ENCODE assay signal across 9 mouse cellular contexts in genomic region chr15:82106953-82107555, GRCm38 (mm10). TPM values are rescaled to one million over a fixed set of nuclear protein-coding genes. Genes with fewer than 3 reads are reported as not detected.
DNase-seq lines count a peak whose midpoint lies in the region; ATAC-seq and TF ChIP-seq lines count a peak whose summit lies in the region.
"Had no signal": no experiment of that assay in that cellular context is flagged by ENCODE, and none has a peak within 500 bp of the region (broad histone marks: within the 10 kb centered on the region; RNA-seq: fewer than 3 reads in every experiment).

No protein-coding gene starts in this region.

- no peak for ATAC-seq in hindbrain, postnatal 0 days
- no peak for ATAC-seq in hindbrain, embryonic 14.5 days (ENCODE audit: low FRiP score)
- ATAC-seq in inflammation-experienced regulatory T-cells, adult 6 months: no peak

- no peaks in the 10 kb centered on the region for H3K36me3 ChIP-seq in hindbrain, postnatal 0 days (ENCODE audit: insufficient read depth, low read length)
- H3K36me3 ChIP-seq in hindbrain, embryonic 14.5 days (replicated peaks; ENCODE audit: control insufficient read depth, insufficient read depth): no peaks in the 10 kb centered on the region
- H3K36me3 ChIP-seq: heart, embryonic 13.5 days had no signal

- peak; percentile 73 for TF ChIP-seq CTCF in hindbrain, postnatal 0 days (IDR thresholded peaks at IDR 0.05; ENCODE audit: low read depth)
- peak; percentile 82 for TF ChIP-seq CTCF in layer of hippocampus, adult 2 months (conservative IDR thresholded peaks at IDR 0.05)

- no peaks in the 10 kb centered on the region for H3K4me1 ChIP-seq in hindbrain, postnatal 0 days (ENCODE audit: insufficient read depth, low read length)
- H3K4me1 ChIP-seq in hindbrain, embryonic 14.5 days (replicated peaks; ENCODE audit: control insufficient read depth, insufficient read depth, low read length): no peaks in the 10 kb centered on the region
- H3K4me1 ChIP-seq: heart, embryonic 13.5 days had no signal

- peak; percentile 63 for DNase-seq in hindbrain, postnatal 0 days (ENCODE audit: low spot score)
- no peak for DNase-seq in hindbrain, embryonic 14.5 days (ENCODE audit: low spot score)
- DNase-seq in B cell, adult 2 months: peak; percentile 43 to 48
- DNase-seq in MN1 (ENCODE audit: low spot score): peak; percentile 78
- peak; percentile 83 to 87 for DNase-seq in cerebellum, postnatal 10 days
- peak; percentile 62 to 82 for DNase-seq in layer of hippocampus, adult 2 months (ENCODE audit: low spot score in 2 of 2)
- peak; percentile 15 for DNase-seq in naive thymus-derived CD4-positive, alpha-beta T cell, adult 2 months (ENCODE audit: low read depth)

- no peak overlapping the region for H3K27ac ChIP-seq in hindbrain, postnatal 0 days
- no peak overlapping the region for H3K27ac ChIP-seq in hindbrain, embryonic 14.5 days
- H3K27ac ChIP-seq in layer of hippocampus, adult 2 months: peak overlapping the region; percentile 88
- H3K27ac ChIP-seq: heart, embryonic 13.5 days had no signal

- no peaks in the 10 kb centered on the region for H3K9me3 ChIP-seq in hindbrain, postnatal 0 days (ENCODE audit: low read length)
- no peaks in the 10 kb centered on the region for H3K9me3 ChIP-seq in hindbrain, embryonic 14.5 days (ENCODE audit: control insufficient read depth, low read length)
- H3K9me3 ChIP-seq: heart, embryonic 13.5 days had no signal

- no peak overlapping the region for H3K4me2 ChIP-seq in hindbrain, postnatal 0 days (ENCODE audit: low read depth, low read length)
- no peak overlapping the region for H3K4me2 ChIP-seq in hindbrain, embryonic 14.5 days (replicated peaks)
- H3K4me2 ChIP-seq: heart, embryonic 13.5 days had no signal

- no peaks in the 10 kb centered on the region for H3K27me3 ChIP-seq in hindbrain, postnatal 0 days (ENCODE audit: insufficient read depth, low read length)
- no peaks in the 10 kb centered on the region; the same call in 1 of the 2 replicates for H3K27me3 ChIP-seq in hindbrain, embryonic 14.5 days (ENCODE audit: control insufficient read depth, insufficient read depth, low read length)

- WGBS in hindbrain, postnatal 0 days: 20% methylated on average over 8 of the region's 8 CpGs
- WGBS in hindbrain, embryonic 14.5 days: 17% methylated on average over 8 of the region's 8 CpGs

- no peak overlapping the region for H3K9ac ChIP-seq in hindbrain, postnatal 0 days (replicated peaks; ENCODE audit: low read length)
- H3K9ac ChIP-seq in hindbrain, embryonic 14.5 days: no peak overlapping the region
- H3K9ac ChIP-seq: heart, embryonic 13.5 days had no signal

- no peak overlapping the region for H3K4me3 ChIP-seq in hindbrain, postnatal 0 days (ENCODE audit: low read length)
- no peak overlapping the region for H3K4me3 ChIP-seq in hindbrain, embryonic 14.5 days (replicated peaks; ENCODE audit: low read length)
- H3K4me3 ChIP-seq in layer of hippocampus, adult 2 months: no peak overlapping the region
- H3K4me3 ChIP-seq: heart, embryonic 13.5 days had no signal

RNA-seq across cellular contexts. Expression of gene Ccdc134, which starts 20.7 kb away (rescaled TPM):
- 15.5 and 16.0 TPM in 2 replicates for total RNA-seq in hindbrain, postnatal 0 days (2014; rRNA removed)
- 6.4 and 8.4 TPM in 2 replicates for polyA plus RNA-seq in hindbrain, postnatal 0 days (2015; fragmentation: Nextera tagmentation; extraction: Ambion mirVana)
- 12.9 and 13.8 TPM in 2 replicates for polyA plus RNA-seq in hindbrain, embryonic 14.5 days (2014; fragmentation: Nextera tagmentation; extraction: Ambion mirVana)
- 10 to 100 TPM; 10.2 to 15.4 TPM for total RNA-seq in layer of hippocampus, adult 2 months (2021)
- polyA plus RNA-seq in inflammation-experienced regulatory T-cells, adult 6 months (2017; shearing (Covaris generic)): 10 to 100 TPM; 19.9 to 26.0 (median 20.8) TPM

RNA-seq across cellular contexts. Expression of gene Mei1, which starts 37.3 kb away (rescaled TPM):
- 0.21 TPM in 1 of 2 replicates, not detected in the other for total RNA-seq in hindbrain, postnatal 0 days (2014; rRNA removed)
- polyA plus RNA-seq in hindbrain, postnatal 0 days (2015; fragmentation: Nextera tagmentation; extraction: Ambion mirVana): 0.11 and 0.24 TPM in 2 replicates
- polyA plus RNA-seq in hindbrain, embryonic 14.5 days (2014; fragmentation: Nextera tagmentation; extraction: Ambion mirVana): 0.08 and 0.09 TPM in 2 replicates
- under 1 TPM; 0.26 to 0.44 TPM for total RNA-seq in layer of hippocampus, adult 2 months (2021)
- under 1 TPM in 1 of 3 experiments, not detected in 2; 0.12 TPM for polyA plus RNA-seq in inflammation-experienced regulatory T-cells, adult 6 months (2017; shearing (Covaris generic))
- polyA plus RNA-seq: heart, embryonic 13.5 days had no signal

RNA-seq across cellular contexts. Expression of gene Srebf2, which starts 39.9 kb away (rescaled TPM):
- 256 and 266 TPM in 2 replicates for total RNA-seq in hindbrain, postnatal 0 days (2014; rRNA removed)
- polyA plus RNA-seq in hindbrain, postnatal 0 days (2015; fragmentation: Nextera tagmentation; extraction: Ambion mirVana): 139 and 145 TPM in 2 replicates
- 153 and 154 TPM in 2 replicates for polyA plus RNA-seq in hindbrain, embryonic 14.5 days (2014; fragmentation: Nextera tagmentation; extraction: Ambion mirVana)
- total RNA-seq in layer of hippocampus, adult 2 months (2021): 100 to 1,000 TPM; 162 to 165 TPM
- polyA plus RNA-seq in inflammation-experienced regulatory T-cells, adult 6 months (2017; shearing (Covaris generic)): 10 to 100 TPM; 28.4 to 42.6 (median 35.6) TPM

RNA-seq across cellular contexts. Expression of gene 4930407I10Rik, which starts 48.1 kb away (rescaled TPM):
- not detected in 2 replicates for total RNA-seq in hindbrain, postnatal 0 days (2014; rRNA removed)
- polyA plus RNA-seq in hindbrain, postnatal 0 days (2015; fragmentation: Nextera tagmentation; extraction: Ambion mirVana): not detected in 2 replicates
- polyA plus RNA-seq in hindbrain, embryonic 14.5 days (2014; fragmentation: Nextera tagmentation; extraction: Ambion mirVana): not detected in 2 replicates
- not detected for total RNA-seq in layer of hippocampus, adult 2 months (2021)
- not detected for polyA plus RNA-seq in inflammation-experienced regulatory T-cells, adult 6 months (2017; shearing (Covaris generic))
- polyA plus RNA-seq: heart, embryonic 13.5 days had no signal

RNA-seq across cellular contexts. Expression of gene Snu13, which starts 59.7 kb away (rescaled TPM):
- total RNA-seq in hindbrain, postnatal 0 days (2014; rRNA removed): 222 and 236 TPM in 2 replicates
- polyA plus RNA-seq in hindbrain, postnatal 0 days (2015; fragmentation: Nextera tagmentation; extraction: Ambion mirVana): 249 and 255 TPM in 2 replicates
- 235 and 252 TPM in 2 replicates for polyA plus RNA-seq in hindbrain, embryonic 14.5 days (2014; fragmentation: Nextera tagmentation; extraction: Ambion mirVana)
- total RNA-seq in layer of hippocampus, adult 2 months (2021): 100 to 1,000 TPM; 105 to 111 TPM
- 100 to 1,000 TPM; 178 to 210 (median 205) TPM for polyA plus RNA-seq in inflammation-experienced regulatory T-cells, adult 6 months (2017; shearing (Covaris generic))
